Mouse (Mus musculus): ENCODE measurements around the gene Pter.

DNA sequence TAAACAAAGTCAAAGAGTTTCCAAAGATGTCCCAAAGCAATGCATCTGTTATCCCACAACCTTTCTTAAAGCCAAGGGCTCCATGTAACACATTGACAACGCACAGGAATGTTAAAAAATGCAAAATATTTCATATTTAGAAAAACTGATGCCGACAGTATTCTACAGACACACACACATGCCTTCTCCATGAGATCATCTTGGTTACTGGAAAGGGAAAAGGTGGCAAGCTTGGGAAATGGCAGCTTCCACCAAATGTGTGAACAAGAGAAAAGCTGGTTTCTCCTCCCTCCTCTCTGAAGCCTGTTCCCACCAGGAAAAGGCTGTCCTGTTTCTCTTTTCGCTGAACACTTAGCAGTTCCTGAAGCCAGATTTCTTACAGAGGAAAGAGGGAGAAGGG is 114.9 kb downstream of the Pter start:
- TF ChIP-seq CTCF (IDR thresholded peaks at IDR 0.05; ENCODE audit: borderline replicate concordance, extremely low read depth, insufficient read depth, insufficient read length) (no peak), POLR2A (IDR thresholded peaks at IDR 0.05; ENCODE audit: borderline replicate concordance, extremely low read depth, insufficient read depth, insufficient read length, poor library complexity, severe bottlenecking) (no peak)
